Mouse (Mus musculus) E14TG2a.4 (cell line): ENCODE data around the gene Abl2.

Experiments used
- CTCF ChIP-seq: conservative IDR thresholded peaks from 2 replicates; pipeline ENCODE4 v1.5.1; 2014; ENCODE audit warnings: low read length
- NANOG ChIP-seq: IDR thresholded peaks from 2 replicates; pipeline ENCODE4 v1.6.1; 2014; ENCODE audit warnings: borderline replicate concordance, low read length, mixed read lengths
- POU5F1 ChIP-seq: IDR thresholded peaks from 2 replicates; pipeline ENCODE4 v1.6.1; 2014; ENCODE audit warnings: low read length, borderline replicate concordance

DNA sequence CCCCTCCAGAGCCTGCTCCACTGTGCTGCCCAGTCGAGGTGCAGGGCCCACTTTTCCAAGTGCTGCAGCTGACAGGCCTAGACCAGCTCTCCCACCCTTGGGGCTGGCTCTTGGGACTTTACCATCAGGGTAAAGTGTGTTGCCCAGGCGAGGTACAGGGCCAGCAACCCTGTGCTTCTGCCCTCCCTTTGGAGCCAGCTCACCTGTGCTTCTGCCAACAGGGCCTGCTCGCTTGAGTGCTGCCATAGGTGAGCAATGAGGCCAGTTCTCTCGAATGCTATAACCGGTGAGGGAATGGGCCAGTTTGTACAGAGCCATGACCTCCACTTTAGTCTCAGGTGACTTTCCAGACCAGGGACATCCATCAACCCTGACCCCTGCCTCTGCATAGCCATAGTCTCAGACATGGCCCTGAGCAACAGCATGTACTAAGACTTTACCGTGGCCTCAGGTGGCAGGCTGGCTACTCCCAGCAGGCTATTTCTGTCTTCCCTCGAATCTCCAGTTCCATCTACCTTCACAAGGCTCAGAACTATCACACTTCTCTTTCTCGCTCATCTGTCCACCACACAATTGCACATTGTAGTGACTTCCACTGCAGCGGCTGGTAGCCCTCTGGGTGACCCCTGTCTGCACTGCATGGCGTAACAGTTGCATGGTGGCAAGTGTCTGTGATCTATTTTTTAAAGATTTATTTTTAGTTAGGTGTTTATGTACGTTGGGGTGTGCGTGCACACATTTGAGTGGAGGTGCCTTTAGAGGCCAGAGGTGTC, 46.7 kb downstream of the Abl2 start:
- TF ChIP-seq CTCF, result no peak
- no peak for TF ChIP-seq NANOG
- no peak for TF ChIP-seq POU5F1
